Mouse (Mus musculus): ENCODE data around the gene Irf3. TPM values are rescaled to one million over a fixed set of nuclear protein-coding genes. Genes with fewer than 3 reads are reported as not detected.

Irf3 gene
- total RNA-seq, 2 experiments from 2014 or later: 76.6 to 88.9 TPM

- no peak for ATAC-seq (replicated peaks; ENCODE audit: poor library complexity, severe bottlenecking)
Observed at GRCm38 (mm10) chr7:44973415-44974130, 23.9 kb upstream of the Irf3 start.

- 0 out of 2 replicates have a peak, but pooled peaks have one; percentile 22 for ATAC-seq (replicated peaks; ENCODE audit: poor library complexity, severe bottlenecking)
Observed at GRCm38 (mm10) chr7:44974383-44975116, 22.9 kb upstream of the Irf3 start, which contains the start of gene Cpt1c. TSS of gene Cpt1c (minus strand) at chr7:44974851.

- no peak for ATAC-seq (replicated peaks; ENCODE audit: poor library complexity, severe bottlenecking)
Observed at GRCm38 (mm10) chr7:44975117-44975419, 22.4 kb upstream of the Irf3 start.

- no peak for ATAC-seq (replicated peaks; ENCODE audit: poor library complexity, severe bottlenecking)
Observed at GRCm38 (mm10) chr7:44978300-44978699, 19.1 kb upstream of the Irf3 start.

GRCm38 (mm10) chr7:44981539-44981938 is 15.9 kb upstream of the Irf3 start:
- ATAC-seq (replicated peaks; ENCODE audit: poor library complexity, severe bottlenecking): no peak

GRCm38 (mm10) chr7:44983085-44983484 is 14.4 kb upstream of the Irf3 start:
- peak; percentile 26 for ATAC-seq (replicated peaks; ENCODE audit: poor library complexity, severe bottlenecking)

- ATAC-seq (replicated peaks; ENCODE audit: poor library complexity, severe bottlenecking): no peak
Observed at GRCm38 (mm10) chr7:44983944-44984832, 13.3 kb upstream of the Irf3 start.

- ATAC-seq (replicated peaks; ENCODE audit: poor library complexity, severe bottlenecking): no peak
Observed at GRCm38 (mm10) chr7:44984833-44985164, 12.6 kb upstream of the Irf3 start.

GRCm38 (mm10) chr7:44985595-44986191 is 11.8 kb upstream of the Irf3 start:
- ATAC-seq (replicated peaks; ENCODE audit: poor library complexity, severe bottlenecking): peak; percentile 38

GRCm38 (mm10) chr7:44986192-44986878 is 11.1 kb upstream of the Irf3 start, which contains the start of gene Prmt1:
TSS of gene Prmt1 (minus strand) at chr7:44986568.
- ATAC-seq (replicated peaks; ENCODE audit: poor library complexity, severe bottlenecking): peak; percentile 75

- no peak for ATAC-seq (replicated peaks; ENCODE audit: poor library complexity, severe bottlenecking)
Observed at GRCm38 (mm10) chr7:44986879-44987718, 10.3 kb upstream of the Irf3 start.

- no peak for ATAC-seq (replicated peaks; ENCODE audit: poor library complexity, severe bottlenecking)
Observed at GRCm38 (mm10) chr7:44996672-44997071, 776 bp upstream of the Irf3 start.

GRCm38 (mm10) chr7:44997940-44998428 is 536 bp downstream of the Irf3 start:
- no peak for ATAC-seq (replicated peaks; ENCODE audit: poor library complexity, severe bottlenecking)

GRCm38 (mm10) chr7:44998501-44998955 is 1.1 kb downstream of the Irf3 start, which contains the start of gene Bcl2l12:
TSS of gene Bcl2l12 (minus strand) at chr7:44998712.
- ATAC-seq (replicated peaks; ENCODE audit: poor library complexity, severe bottlenecking): peak; percentile 53

- no peak for ATAC-seq (replicated peaks; ENCODE audit: poor library complexity, severe bottlenecking)
Observed at GRCm38 (mm10) chr7:44999753-45000152, 2.3 kb downstream of the Irf3 start.

- no peak for ATAC-seq (replicated peaks; ENCODE audit: poor library complexity, severe bottlenecking)
Observed at GRCm38 (mm10) chr7:45000539-45001114, 3.2 kb downstream of the Irf3 start.

GRCm38 (mm10) chr7:45002440-45002839 is 5.0 kb downstream of the Irf3 start:
- no peak for ATAC-seq (replicated peaks; ENCODE audit: poor library complexity, severe bottlenecking)

GRCm38 (mm10) chr7:45004546-45004945 is 7.1 kb downstream of the Irf3 start:
- no peak; the same call in 1 of the 2 replicates for ATAC-seq (replicated peaks; ENCODE audit: poor library complexity, severe bottlenecking)
